Mouse (Mus musculus) cerebellum, postnatal 4 days (tissue): ENCODE results near the gene Plxdc2.

Experiments
- DNase-seq, 2 experiments: peaks; one replicate each; pipeline ENCODE4 v3.0.0; 2022; ENCODE audit warnings: low spot score in 2 of 2, mixed read lengths in 1 of 2

The Plxdc2 gene

GRCm38 (mm10) chr2:16571169-16571751 lies 215.2 kb downstream of the Plxdc2 start:
- DNase-seq: no peak

DNA sequence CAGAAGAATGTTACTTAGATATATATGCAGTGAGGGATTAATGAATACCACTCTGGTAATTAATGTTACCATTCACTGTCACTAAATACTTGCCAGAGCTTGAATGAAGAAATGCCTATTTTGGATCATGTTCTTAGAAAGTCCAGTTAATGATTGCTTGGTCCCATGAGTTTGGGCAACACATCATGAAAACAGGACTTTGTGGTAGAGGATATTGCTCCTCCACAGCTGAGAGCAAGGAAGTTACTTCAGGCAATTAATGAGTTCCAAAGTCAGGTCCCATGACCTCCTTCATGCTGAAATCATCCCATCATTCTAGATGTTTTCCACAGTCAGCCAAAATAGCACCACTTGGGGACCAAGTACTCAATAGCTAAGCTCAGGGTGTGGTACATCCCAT lies 220.5 kb downstream of the Plxdc2 start:
- no peak for DNase-seq

GRCm38 (mm10) chr2:16578153-16578552 lies 222.0 kb downstream of the Plxdc2 start:
- DNase-seq: no peak

DNA sequence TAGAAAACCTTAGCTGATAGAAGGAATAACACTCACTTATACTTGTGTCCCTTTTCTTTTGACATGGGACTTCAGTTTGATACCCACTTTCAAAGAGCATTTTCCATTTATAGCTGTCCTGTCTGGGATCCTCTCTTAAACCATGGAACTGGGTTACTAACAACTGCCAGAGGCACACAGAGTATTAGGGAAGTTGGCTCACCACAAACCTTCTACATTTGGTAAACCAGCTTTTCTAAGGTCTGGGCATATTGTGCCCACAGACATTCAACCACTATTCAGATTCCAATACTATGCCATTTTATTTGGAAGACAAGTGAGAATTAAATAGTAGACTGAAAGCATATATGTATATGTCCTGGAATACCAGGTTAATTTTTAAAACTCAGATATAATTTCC lies 232.4 kb downstream of the Plxdc2 start:
- no peak for DNase-seq

DNA sequence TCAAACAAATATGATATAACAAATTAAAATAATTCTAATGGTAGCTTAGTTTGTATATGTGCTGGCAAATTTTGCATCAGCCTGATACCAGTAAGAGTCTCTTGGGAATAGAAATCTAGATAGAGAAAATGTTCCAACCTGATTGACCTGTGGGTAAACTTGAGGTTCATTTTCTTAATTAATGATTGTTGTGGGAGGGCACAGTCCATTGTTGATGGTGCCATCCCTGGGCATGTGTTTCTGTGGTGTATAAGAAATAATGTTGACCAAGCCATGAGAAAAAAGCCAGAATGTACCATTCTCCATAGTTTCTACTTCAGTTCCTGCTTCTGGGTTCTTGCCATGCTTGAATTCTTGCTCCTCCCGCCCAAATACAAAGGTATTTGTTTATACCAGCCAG lies 239.3 kb downstream of the Plxdc2 start:
- DNase-seq: no peak

DNA sequence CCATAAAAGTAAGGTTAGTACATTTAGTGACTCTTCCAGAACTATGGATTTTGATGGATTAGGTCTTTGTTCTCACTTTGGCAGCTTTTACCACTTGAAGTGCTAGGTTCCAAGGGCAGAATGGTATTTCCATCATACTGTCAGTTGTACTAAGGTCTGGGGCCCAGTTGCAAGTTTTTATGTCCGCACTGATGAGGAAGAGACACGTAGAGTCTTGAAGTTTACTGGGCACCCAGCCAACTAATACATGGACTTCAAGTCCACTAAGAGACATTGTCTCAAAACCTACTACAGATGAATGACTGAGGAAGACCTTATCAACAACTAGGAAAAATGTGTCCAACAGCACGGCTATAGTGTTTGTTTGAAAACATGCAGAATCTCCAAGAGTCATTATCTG lies 242.1 kb downstream of the Plxdc2 start:
- DNase-seq: no peak

DNA sequence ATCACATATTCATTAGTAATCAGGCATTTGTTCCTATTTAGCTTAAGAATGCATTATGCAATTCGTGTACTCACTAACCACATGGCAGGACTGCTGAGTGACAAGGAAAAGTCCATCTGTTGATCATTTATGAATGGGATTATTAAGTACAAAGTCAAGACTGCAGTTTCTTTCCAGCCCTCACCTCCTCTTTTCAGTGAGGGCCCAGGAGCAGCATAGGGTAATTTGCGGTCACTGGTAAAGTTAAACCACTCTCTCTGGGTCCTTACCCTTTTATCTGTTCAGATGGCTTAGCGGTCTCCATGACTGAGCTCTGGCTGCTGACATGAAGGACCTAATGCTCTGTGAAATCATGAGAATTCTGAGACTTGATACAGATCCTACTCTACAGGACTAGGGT lies 248.2 kb downstream of the Plxdc2 start:
- DNase-seq: no peak

GRCm38 (mm10) chr2:16607792-16608586 lies 251.9 kb downstream of the Plxdc2 start:
- DNase-seq: no peak

DNA sequence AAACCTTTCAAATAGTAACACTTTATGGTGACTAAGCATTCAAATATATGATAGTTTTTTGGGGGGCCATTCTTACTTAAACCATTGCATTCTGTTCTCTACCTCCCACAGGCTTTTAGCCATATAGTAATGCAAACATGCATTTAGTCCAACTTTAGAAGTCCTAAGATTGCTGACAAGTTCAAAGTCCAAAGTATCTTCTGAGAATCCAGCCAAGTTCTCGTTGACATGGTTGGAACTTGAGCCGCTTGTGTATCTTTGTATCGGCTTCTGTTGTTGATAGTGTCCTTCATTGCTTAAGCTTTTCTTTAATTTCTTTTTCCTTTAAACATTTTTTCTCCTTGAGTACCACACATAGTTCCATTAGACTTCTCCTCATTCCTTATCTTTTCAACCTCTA lies 286.0 kb downstream of the Plxdc2 start:
- DNase-seq: no peak

DNA sequence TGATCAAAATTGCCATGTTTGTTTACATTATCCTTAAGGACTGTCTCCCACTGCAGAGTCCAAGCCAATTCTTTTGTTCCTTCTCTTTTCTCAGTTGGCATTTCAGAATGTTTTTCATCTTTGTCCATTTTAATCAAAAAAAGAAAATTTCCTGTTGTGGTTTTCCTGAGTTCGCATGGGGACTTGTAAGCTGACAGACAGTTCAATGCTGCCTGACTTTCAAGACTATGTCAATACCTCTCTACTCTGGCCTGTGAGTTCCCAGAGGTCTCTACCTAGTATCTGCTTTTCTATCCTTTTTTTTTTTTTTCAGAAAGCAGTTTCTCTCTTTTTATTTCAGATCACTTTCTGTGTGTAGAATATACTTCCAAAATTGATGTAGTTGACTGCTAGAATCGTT lies 295.6 kb downstream of the Plxdc2 start:
- DNase-seq: no peak

DNA sequence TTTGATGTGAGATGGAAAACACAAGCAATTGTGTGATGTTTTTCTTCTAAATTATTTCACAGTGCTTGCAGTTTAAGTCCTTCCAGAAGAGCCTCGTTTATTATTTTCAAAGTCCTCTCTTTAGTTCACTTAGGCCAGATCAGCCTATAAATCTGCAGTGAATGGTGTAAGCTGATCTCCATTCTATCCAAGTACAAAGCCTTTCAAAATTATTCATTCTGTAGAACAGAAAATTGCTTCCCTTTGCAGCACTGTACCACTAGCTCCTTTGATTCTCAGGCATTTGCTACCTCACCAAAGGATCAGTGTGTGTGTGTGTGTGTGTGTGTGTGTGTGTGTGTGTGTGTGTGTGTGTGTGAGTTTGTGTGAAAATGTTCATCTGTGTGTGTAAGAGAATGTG lies 308.4 kb downstream of the Plxdc2 start:
- no peak for DNase-seq

- DNase-seq: no peak
Measured at GRCm38 (mm10) chr2:16668391-16668790, 312.3 kb downstream of the Plxdc2 start.

DNA sequence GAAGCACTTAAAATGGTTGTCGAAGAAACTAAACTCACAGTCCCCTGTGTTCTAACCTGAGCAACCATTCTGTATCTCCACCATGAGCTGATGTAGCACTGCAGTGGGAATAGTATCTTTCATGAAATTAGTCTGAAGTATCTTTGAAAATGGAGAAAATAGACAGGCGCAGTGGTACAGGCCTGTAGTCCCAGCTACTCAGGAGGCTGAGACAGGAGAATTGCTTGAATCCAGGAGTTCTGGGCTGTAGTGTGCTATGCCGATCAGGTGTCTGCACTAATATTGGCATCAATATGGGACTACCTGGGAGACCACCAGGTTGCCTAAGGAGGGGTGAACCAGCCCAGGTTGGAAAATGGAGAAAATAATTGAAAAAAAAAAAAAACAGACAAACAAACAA lies 326.8 kb downstream of the Plxdc2 start:
- no peak for DNase-seq

- DNase-seq: no peak
Measured at GRCm38 (mm10) chr2:16683739-16684138, 327.6 kb downstream of the Plxdc2 start.

DNA sequence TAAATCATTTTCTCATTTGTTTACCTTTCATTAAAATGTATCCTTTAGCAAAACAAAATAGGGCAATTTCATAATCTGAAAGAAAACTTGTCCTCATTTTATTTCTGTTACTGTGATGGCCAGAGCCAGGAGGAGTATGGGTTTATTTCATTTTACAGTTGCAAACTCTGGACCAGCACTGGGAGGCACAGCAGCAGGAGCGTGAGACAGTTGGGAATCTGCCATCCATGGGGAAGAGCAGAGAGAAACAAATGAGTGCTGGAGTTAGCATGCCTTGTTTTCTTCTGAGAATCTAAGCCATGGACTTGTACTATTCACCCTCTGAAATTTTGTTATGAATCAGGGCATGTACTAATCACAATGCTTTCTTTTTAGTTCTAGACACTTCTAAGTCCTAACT lies 328.4 kb downstream of the Plxdc2 start:
- no peak for DNase-seq

- DNase-seq: no peak
Measured at GRCm38 (mm10) chr2:16696390-16696789, 340.3 kb downstream of the Plxdc2 start.

- no peak for DNase-seq
Measured at GRCm38 (mm10) chr2:16697181-16697580, 341.1 kb downstream of the Plxdc2 start.

DNA sequence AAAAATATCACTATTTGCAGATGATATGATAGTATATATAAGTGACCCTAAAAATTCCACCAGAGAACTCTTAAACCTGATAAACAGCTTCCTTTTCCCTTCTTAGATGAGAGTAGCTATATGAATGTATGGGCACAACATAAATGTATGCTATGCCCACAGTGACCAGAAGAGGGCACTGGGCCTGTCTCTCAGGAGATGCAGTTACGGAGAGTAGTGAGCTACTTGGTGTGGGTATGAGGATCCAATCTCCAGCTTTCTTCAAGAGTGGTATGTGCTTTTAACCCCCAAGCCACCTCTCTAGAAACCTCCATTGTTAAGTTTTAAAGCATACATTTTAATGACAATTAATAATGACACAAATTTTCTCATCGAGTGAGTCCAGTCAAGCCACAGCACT lies 350.1 kb downstream of the Plxdc2 start:
- no peak for DNase-seq

DNA sequence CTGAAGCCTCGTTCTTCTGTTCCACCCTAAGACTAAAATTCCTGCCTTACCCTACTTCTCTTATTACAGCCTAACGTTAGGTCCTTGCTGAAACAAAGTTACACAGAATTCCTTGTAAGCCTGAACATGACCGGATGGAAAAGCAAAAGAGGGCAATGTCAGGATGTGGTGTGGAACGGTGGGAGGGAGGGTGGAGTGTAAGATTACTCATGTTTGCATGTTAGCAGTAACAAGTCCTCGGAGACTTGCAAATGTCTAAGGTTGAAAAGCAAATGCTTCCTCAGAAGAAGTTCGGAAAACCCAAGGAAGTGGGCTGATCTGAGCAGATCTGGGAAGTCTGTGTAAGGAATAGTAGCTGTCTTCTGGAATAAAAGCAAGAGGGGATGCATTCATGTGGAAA lies 353.8 kb downstream of the Plxdc2 start:
- DNase-seq: no peak

DNA sequence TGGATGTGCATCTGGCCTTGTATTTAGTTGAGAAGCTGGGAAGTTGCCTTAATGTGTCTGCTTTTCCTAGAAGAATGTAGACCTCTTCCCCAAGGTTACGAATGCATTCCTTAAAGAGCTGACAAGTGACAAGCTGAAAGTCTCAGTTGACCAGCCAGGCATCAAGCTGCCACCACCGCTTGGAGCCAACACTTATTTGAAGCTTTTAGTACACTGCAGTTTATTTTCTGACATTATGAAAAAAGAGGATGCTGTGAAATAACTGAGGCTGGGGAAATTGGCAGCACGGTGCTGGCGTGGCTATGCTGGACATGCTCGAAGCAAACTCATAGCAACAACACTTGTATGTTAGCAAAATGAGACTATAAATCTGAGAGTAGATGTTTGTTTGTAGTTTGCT lies 374.9 kb downstream of the Plxdc2 start:
- DNase-seq: no peak

DNA sequence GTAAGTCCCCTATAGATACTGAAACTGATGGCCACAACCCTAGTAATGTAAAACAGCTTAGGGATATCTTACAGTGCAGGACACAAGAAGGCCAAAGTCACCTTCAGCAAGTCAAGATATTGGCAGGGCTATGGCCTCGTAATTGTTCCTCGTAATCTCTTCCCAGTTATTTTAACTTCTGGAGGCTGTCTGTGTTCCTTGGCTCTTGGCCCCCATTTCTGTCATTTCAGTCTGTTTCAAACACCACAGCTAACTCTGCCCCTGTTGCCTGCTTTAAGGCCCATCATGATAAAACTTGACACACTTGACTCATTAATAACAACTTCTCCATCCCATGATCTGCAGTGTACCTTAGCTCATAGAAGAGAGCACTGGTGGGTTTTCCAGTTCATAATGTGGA lies 378.3 kb downstream of the Plxdc2 start:
- DNase-seq: no peak

GRCm38 (mm10) chr2:16738241-16738640 lies 382.1 kb downstream of the Plxdc2 start:
- DNase-seq: no peak

GRCm38 (mm10) chr2:16741813-16742212 lies 385.7 kb downstream of the Plxdc2 start:
- no peak for DNase-seq

GRCm38 (mm10) chr2:16743568-16743967 lies 387.5 kb downstream of the Plxdc2 start:
- no peak for DNase-seq
